Mouse (Mus musculus): ENCODE results near the gene Oaf. TPM values are rescaled to one million over a fixed set of nuclear protein-coding genes. Genes with fewer than 3 reads are reported as not detected.

Oaf gene
- polyA plus RNA-seq, 1 experiment from 2014 or later = 41.2 TPM

GRCm38 (mm10) chr9:43236576-43236975 lies 3.1 kb downstream of the Oaf start:
- 81% methylated on average over 7 of the region's 7 CpGs for WGBS
- ATAC-seq (ENCODE audit: insufficient number of reproducible peaks, insufficient read depth, low FRiP score, low read depth) = no peak
- Histone ChIP-seq H3K4me2 (ENCODE audit: low read length) (no peak overlapping the region), H3K9me3 (ENCODE audit: control insufficient read depth, low read length) (no peaks in the 10 kb centered on the region), H3K4me1 (ENCODE audit: control insufficient read depth in 2 of 2, insufficient read depth in 2 of 2, low read length in 2 of 2) (peaks cover 46 to 70% of the 10 kb centered on the region in 2 experiments), H3K27ac (replicated peaks in 1 of 2; ENCODE audit: control insufficient read depth in 1 of 2, insufficient read depth in 1 of 2, low read depth in 2 of 2, low read length in 2 of 2) (no peak overlapping the region), H3K27me3 (ENCODE audit: control insufficient read depth, insufficient read depth, low read length) (no peaks in the 10 kb centered on the region), H3K4me3 (ENCODE audit: control insufficient read depth in 1 of 2, insufficient read depth in 1 of 2, low read depth in 1 of 2, low read length in 2 of 2) (no peak overlapping the region), H3K36me3 (ENCODE audit: control insufficient read depth, insufficient read depth, low read length) (0 out of 2 replicates have a peak, but pooled peaks cover 3% of the 10 kb centered on the region), H3K9ac (ENCODE audit: low read length) (no peak overlapping the region)

- H3K4me3 ChIP-seq (ENCODE audit: control insufficient read depth in 1 of 2, insufficient read depth in 1 of 2, low read depth in 1 of 2, low read length in 2 of 2) = no peak overlapping the region
- no peaks in the 10 kb centered on the region for H3K27me3 ChIP-seq (ENCODE audit: control insufficient read depth, insufficient read depth, low read length)
- H3K4me2 ChIP-seq (ENCODE audit: low read length) = no peak overlapping the region
- WGBS = 84% methylated on average over 1 of the region's 1 CpGs
- H3K9ac ChIP-seq (ENCODE audit: low read length) = no peak overlapping the region
- H3K4me1 ChIP-seq (ENCODE audit: control insufficient read depth in 2 of 2, insufficient read depth in 2 of 2, low read length in 2 of 2) = peaks cover 51 to 75% of the 10 kb centered on the region in 2 experiments
- no peaks in the 10 kb centered on the region for H3K9me3 ChIP-seq (ENCODE audit: control insufficient read depth, low read length)
- no peak overlapping the region for H3K27ac ChIP-seq (replicated peaks in 1 of 2; ENCODE audit: control insufficient read depth in 1 of 2, insufficient read depth in 1 of 2, low read depth in 2 of 2, low read length in 2 of 2)
- no peak for ATAC-seq (ENCODE audit: insufficient number of reproducible peaks, insufficient read depth, low FRiP score, low read depth)
- 0 out of 2 replicates have a peak, but pooled peaks cover 3% of the 10 kb centered on the region for H3K36me3 ChIP-seq (ENCODE audit: control insufficient read depth, insufficient read depth, low read length)
Observed at GRCm38 (mm10) chr9:43236106-43236505, 3.6 kb downstream of the Oaf start.

- no peak for ATAC-seq (ENCODE audit: insufficient number of reproducible peaks, insufficient read depth, low FRiP score, low read depth)
- Histone ChIP-seq H3K27ac (replicated peaks in 1 of 2; ENCODE audit: control insufficient read depth in 1 of 2, insufficient read depth in 1 of 2, low read depth in 2 of 2, low read length in 2 of 2) (no peak overlapping the region), H3K4me2 (ENCODE audit: low read length) (no peak overlapping the region), H3K9ac (ENCODE audit: low read length) (no peak overlapping the region), H3K4me3 (ENCODE audit: control insufficient read depth in 1 of 2, insufficient read depth in 1 of 2, low read depth in 1 of 2, low read length in 2 of 2) (no peak overlapping the region), H3K27me3 (ENCODE audit: control insufficient read depth, insufficient read depth, low read length) (no peaks in the 10 kb centered on the region), H3K9me3 (ENCODE audit: control insufficient read depth, low read length) (no peaks in the 10 kb centered on the region), H3K36me3 (ENCODE audit: control insufficient read depth, insufficient read depth, low read length) (0 out of 2 replicates have a peak, but pooled peaks cover 3% of the 10 kb centered on the region), H3K4me1 (ENCODE audit: control insufficient read depth in 2 of 2, insufficient read depth in 2 of 2, low read length in 2 of 2) (peaks cover 55 to 78% of the 10 kb centered on the region in 2 experiments)
- WGBS = 75% methylated on average over 6 of the region's 6 CpGs
Observed at GRCm38 (mm10) chr9:43235336-43235735, 4.4 kb downstream of the Oaf start.

- no peak for ATAC-seq (ENCODE audit: insufficient number of reproducible peaks, insufficient read depth, low FRiP score, low read depth)
- Histone ChIP-seq H3K9ac (ENCODE audit: low read length) (peak overlapping the region; percentile 58), H3K27me3 (ENCODE audit: control insufficient read depth, insufficient read depth, low read length) (no peaks in the 10 kb centered on the region), H3K9me3 (ENCODE audit: control insufficient read depth, low read length) (no peaks in the 10 kb centered on the region), H3K4me3 (ENCODE audit: control insufficient read depth in 1 of 2, insufficient read depth in 1 of 2, low read depth in 1 of 2, low read length in 2 of 2) (no peak overlapping the region), H3K36me3 (ENCODE audit: control insufficient read depth, insufficient read depth, low read length) (0 out of 2 replicates have a peak, but pooled peaks cover 3% of the 10 kb centered on the region), H3K27ac (replicated peaks in 1 of 2; ENCODE audit: control insufficient read depth in 1 of 2, insufficient read depth in 1 of 2, low read depth in 2 of 2, low read length in 2 of 2) (peak overlapping the region; percentile 24 to 55; a peak in 3 of 4 replicates), H3K4me2 (ENCODE audit: low read length) (peak overlapping the region; percentile 25), H3K4me1 (ENCODE audit: control insufficient read depth in 2 of 2, insufficient read depth in 2 of 2, low read length in 2 of 2) (peaks cover 54 to 82% of the 10 kb centered on the region in 2 experiments)
- 10% methylated on average over 5 of the region's 5 CpGs for WGBS
Observed at GRCm38 (mm10) chr9:43234496-43234895, 5.2 kb downstream of the Oaf start.

GRCm38 (mm10) chr9:43233515-43233914 lies 6.2 kb downstream of the Oaf start:
- peaks cover 54 to 81% of the 10 kb centered on the region in 2 experiments for H3K4me1 ChIP-seq (ENCODE audit: control insufficient read depth in 2 of 2, insufficient read depth in 2 of 2, low read length in 2 of 2)
- H3K4me3 ChIP-seq (ENCODE audit: control insufficient read depth in 1 of 2, insufficient read depth in 1 of 2, low read depth in 1 of 2, low read length in 2 of 2) = no peak overlapping the region
- H3K9ac ChIP-seq (ENCODE audit: low read length) = no peak overlapping the region
- H3K36me3 ChIP-seq (ENCODE audit: control insufficient read depth, insufficient read depth, low read length) = 0 out of 2 replicates have a peak, but pooled peaks cover 3% of the 10 kb centered on the region
- H3K9me3 ChIP-seq (ENCODE audit: control insufficient read depth, low read length) = no peaks in the 10 kb centered on the region
- 89% methylated on average over 1 of the region's 1 CpGs for WGBS
- ATAC-seq (ENCODE audit: insufficient number of reproducible peaks, insufficient read depth, low FRiP score, low read depth) = no peak
- no peaks in the 10 kb centered on the region for H3K27me3 ChIP-seq (ENCODE audit: control insufficient read depth, insufficient read depth, low read length)
- no peak overlapping the region for H3K4me2 ChIP-seq (ENCODE audit: low read length)
- no peak overlapping the region for H3K27ac ChIP-seq (replicated peaks in 1 of 2; ENCODE audit: control insufficient read depth in 1 of 2, insufficient read depth in 1 of 2, low read depth in 2 of 2, low read length in 2 of 2)

- no peak overlapping the region for H3K9ac ChIP-seq (ENCODE audit: low read length)
- H3K9me3 ChIP-seq (ENCODE audit: control insufficient read depth, low read length) = no peaks in the 10 kb centered on the region
- 0 out of 2 replicates have a peak, but pooled peaks cover 3% of the 10 kb centered on the region for H3K36me3 ChIP-seq (ENCODE audit: control insufficient read depth, insufficient read depth, low read length)
- no peak for ATAC-seq (ENCODE audit: insufficient number of reproducible peaks, insufficient read depth, low FRiP score, low read depth)
- no peak overlapping the region for H3K27ac ChIP-seq (replicated peaks in 1 of 2; ENCODE audit: control insufficient read depth in 1 of 2, insufficient read depth in 1 of 2, low read depth in 2 of 2, low read length in 2 of 2)
- peaks cover 54 to 76% of the 10 kb centered on the region in 2 experiments for H3K4me1 ChIP-seq (ENCODE audit: control insufficient read depth in 2 of 2, insufficient read depth in 2 of 2, low read length in 2 of 2)
- WGBS = 62% methylated on average over 5 of the region's 5 CpGs
- H3K4me2 ChIP-seq (ENCODE audit: low read length) = no peak overlapping the region
- no peaks in the 10 kb centered on the region for H3K27me3 ChIP-seq (ENCODE audit: control insufficient read depth, insufficient read depth, low read length)
- H3K4me3 ChIP-seq (ENCODE audit: control insufficient read depth in 1 of 2, insufficient read depth in 1 of 2, low read depth in 1 of 2, low read length in 2 of 2) = no peak overlapping the region
Observed at GRCm38 (mm10) chr9:43233044-43233443, 6.7 kb downstream of the Oaf start.

- Histone ChIP-seq H3K9ac (ENCODE audit: low read length) (peak overlapping the region; percentile 6; the same call in 1 of the 2 replicates), H3K4me3 (ENCODE audit: control insufficient read depth in 1 of 2, insufficient read depth in 1 of 2, low read depth in 1 of 2, low read length in 2 of 2) (no peak overlapping the region), H3K4me2 (ENCODE audit: low read length) (no peak overlapping the region), H3K27me3 (ENCODE audit: control insufficient read depth, insufficient read depth, low read length) (no peaks in the 10 kb centered on the region), H3K27ac (replicated peaks in 1 of 2; ENCODE audit: control insufficient read depth in 1 of 2, insufficient read depth in 1 of 2, low read depth in 2 of 2, low read length in 2 of 2) (0 out of 4 replicates have a peak overlapping the region, but pooled peaks of 1 of the 2 experiments have one; percentile 48), H3K9me3 (ENCODE audit: control insufficient read depth, low read length) (no peaks in the 10 kb centered on the region), H3K4me1 (ENCODE audit: control insufficient read depth in 2 of 2, insufficient read depth in 2 of 2, low read length in 2 of 2) (peaks cover 46 to 68% of the 10 kb centered on the region in 2 experiments), H3K36me3 (ENCODE audit: control insufficient read depth, insufficient read depth, low read length) (0 out of 2 replicates have a peak, but pooled peaks cover 3% of the 10 kb centered on the region)
- 34% methylated on average over 5 of the region's 5 CpGs for WGBS
- ATAC-seq (ENCODE audit: insufficient number of reproducible peaks, insufficient read depth, low FRiP score, low read depth) = no peak
Observed at GRCm38 (mm10) chr9:43232286-43232685, 7.4 kb downstream of the Oaf start.

- no peaks in the 10 kb centered on the region for H3K9me3 ChIP-seq (ENCODE audit: control insufficient read depth, low read length)
- peak overlapping the region; percentile 6; the same call in 1 of the 2 replicates for H3K9ac ChIP-seq (ENCODE audit: low read length)
- 53% methylated on average over 4 of the region's 4 CpGs for WGBS
- ATAC-seq (ENCODE audit: insufficient number of reproducible peaks, insufficient read depth, low FRiP score, low read depth) = peak; percentile 70
- peak overlapping the region; percentile 48 to 62; a peak in 2 of 4 replicates for H3K27ac ChIP-seq (replicated peaks in 1 of 2; ENCODE audit: control insufficient read depth in 1 of 2, insufficient read depth in 1 of 2, low read depth in 2 of 2, low read length in 2 of 2)
- 0 out of 2 replicates have a peak overlapping the region, but pooled peaks have one; percentile 12 for H3K4me2 ChIP-seq (ENCODE audit: low read length)
- no peak overlapping the region for H3K4me3 ChIP-seq (ENCODE audit: control insufficient read depth in 1 of 2, insufficient read depth in 1 of 2, low read depth in 1 of 2, low read length in 2 of 2)
- H3K36me3 ChIP-seq (ENCODE audit: control insufficient read depth, insufficient read depth, low read length) = 0 out of 2 replicates have a peak, but pooled peaks cover 2% of the 10 kb centered on the region
- H3K4me1 ChIP-seq (ENCODE audit: control insufficient read depth in 2 of 2, insufficient read depth in 2 of 2, low read length in 2 of 2) = peaks cover 45 to 66% of the 10 kb centered on the region in 2 experiments
- no peaks in the 10 kb centered on the region for H3K27me3 ChIP-seq (ENCODE audit: control insufficient read depth, insufficient read depth, low read length)
Observed at GRCm38 (mm10) chr9:43231805-43232204, 7.9 kb downstream of the Oaf start.
